Mouse (Mus musculus): Measurements from ENCODE around the gene Muc20.

Gene Muc20

DNA sequence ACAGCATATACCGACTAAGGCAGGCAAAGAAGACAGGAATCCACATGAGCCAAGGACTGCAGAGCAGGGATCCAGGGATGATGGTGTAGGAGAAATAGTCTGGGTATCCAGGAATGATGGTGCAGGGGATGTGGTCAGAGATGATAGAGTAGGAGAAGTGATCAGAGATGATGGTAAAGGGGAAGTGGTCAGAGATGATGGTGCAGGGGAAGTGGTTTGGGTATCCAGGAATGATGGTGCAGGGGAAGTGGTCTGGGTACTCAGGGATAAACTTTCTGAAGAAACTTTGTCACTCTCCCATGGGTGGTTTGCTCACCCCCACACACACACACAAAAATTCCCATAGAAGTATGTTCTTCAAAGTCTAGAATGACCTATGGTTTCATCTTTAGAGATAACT, 2.1 kb downstream of the Muc20 start:
- DNase-seq (ENCODE audit: low read depth), result no peak

DNA sequence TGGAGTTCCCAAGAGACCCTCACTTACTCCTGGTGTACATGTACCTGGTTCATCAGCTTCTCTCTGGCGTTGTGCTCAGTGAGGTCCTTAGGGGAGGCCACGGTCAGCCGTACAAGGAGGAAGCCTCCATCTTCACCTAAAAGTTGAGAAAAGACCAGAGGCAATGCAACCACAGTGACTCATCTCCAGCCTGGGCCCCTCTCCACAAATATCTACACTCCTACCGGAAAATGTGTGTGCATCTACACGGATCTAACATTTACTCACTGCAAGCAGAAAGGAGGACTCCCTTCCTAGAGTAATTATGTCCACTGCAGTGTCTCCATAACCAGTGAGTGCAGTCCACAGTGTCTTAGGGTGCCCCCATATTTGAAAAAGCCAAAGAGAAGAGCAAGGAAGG, 7.2 kb downstream of the Muc20 start:
- DNase-seq (ENCODE audit: low read depth), result no peak

DNA sequence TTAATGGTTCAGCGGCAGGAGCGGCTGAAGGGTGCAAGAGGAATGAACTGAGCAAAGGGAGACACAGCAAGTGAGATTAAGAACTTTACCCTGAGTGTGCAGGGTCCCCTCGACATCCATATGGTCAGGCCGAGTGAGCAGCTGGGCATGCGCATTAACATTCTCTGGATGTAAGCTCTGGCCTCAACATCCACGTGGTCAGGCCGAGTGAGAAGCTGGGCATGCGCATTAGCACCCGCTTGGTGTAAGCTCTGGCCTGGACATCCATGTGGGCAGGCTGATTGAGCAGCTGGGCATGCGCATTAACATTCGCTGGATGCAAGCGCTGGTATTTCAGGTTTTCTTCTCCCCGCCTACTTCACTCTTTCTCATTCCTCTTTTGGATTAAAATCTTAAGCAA, 12.4 kb downstream of the Muc20 start:
- DNase-seq (ENCODE audit: low read depth), result no peak

GRCm38 (mm10) chr16:32783324-32784062, 13.7 kb downstream of the Muc20 start:
- no peak for DNase-seq (ENCODE audit: low read depth)

DNA sequence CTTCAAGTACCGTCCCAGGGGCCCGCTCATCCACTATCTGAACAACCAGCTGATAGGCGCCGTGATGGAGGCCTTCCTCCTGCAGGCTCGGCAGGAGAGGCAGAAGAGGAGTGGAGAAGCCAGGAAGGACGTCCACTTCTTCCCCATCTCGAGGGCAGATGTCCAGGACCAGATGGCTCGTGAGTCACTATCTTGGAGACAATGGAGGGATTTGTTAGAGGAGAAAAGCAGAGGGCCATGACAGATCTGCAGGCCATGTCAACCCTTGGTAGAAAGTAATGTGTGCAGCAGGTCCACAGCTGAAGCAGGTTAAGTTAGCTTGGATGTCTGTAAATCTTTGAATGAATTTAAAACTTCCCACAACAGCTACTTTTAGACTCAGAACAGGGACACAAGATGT, 18.3 kb downstream of the Muc20 start:
- no peak for DNase-seq (ENCODE audit: low read depth)

DNA sequence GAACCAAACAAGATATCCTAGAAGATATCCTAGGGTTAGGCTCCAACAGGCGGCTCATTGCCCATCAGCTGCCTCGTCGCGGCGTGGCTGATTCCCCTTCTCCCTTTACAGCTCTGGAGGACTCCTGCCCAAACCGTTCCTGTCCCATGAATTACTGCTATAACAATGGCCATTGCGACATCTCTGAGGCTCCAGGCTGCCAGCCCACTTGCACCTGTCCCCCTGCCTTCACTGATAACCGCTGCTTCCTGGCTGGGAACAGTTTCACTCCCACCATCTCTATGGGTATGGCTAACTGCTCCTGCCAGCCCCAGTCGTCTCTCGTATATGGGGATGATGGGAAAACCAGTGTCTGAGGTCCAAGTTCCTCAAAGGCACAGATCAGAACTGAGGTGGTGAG, 20.6 kb downstream of the Muc20 start:
- no peak for DNase-seq (ENCODE audit: low read depth)

DNA sequence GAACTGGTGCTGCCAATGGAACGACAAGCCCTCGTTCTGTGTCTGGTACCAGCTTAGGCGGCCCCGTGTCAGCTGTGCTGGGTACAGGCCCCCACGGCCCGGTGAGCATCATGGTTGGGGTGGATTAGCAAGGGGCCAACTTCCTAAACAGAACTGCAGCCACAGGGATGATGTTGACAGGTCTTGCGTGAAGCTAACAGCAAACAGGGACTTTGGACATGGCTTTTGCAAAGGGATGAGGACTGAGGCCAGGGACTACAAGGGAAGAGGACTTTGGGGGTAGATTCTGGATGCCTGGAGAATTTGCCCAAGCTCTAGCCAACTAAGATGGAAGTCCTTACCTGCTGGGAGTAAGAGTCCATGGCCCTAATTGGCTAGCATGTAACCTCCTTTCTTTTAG, 30.3 kb downstream of the Muc20 start:
- DNase-seq (ENCODE audit: low read depth), result no peak

GRCm38 (mm10) chr16:32764961-32765360, 32.3 kb downstream of the Muc20 start:
- no peak for DNase-seq (ENCODE audit: low read depth)

GRCm38 (mm10) chr16:32764550-32764949, 32.7 kb downstream of the Muc20 start:
- no peak for DNase-seq (ENCODE audit: low read depth)

DNA sequence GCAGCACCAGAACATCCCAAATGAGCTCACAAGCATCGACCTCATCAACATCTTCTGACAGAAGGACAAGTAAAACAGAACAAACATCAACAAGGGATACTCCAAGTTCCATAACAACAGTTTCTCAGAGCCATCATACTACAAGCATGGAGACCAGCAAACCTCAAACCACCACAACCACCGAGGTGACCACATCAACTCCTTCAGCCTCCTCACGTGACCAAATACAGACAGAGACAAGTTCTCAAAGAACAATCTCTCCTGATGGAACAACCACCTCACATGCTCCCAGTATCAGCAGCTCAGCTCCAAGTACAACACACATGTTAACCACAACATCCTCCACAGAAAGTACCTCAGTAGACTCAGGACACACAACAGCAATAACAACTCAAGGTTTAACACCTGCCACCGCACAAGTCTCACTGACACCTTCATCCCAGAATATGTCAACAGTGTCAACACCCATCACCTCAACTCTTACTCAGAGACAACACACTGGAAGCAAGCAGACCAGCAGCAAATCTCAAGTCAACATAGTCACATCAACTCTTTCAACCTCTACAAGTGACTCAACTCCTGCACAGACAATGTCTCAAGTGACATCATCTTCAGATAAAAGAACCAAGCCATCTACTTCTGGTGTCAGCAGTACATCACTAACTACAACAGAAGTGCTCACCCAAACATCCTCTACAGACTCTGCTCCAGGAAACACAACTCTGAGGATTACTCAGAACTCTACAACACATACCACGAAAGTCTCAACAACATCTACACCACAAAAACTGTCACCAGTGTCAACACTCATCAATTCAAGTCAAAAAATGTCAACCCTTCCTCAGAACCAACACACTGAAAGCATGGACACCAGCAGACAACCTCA, 46.8 kb downstream of the Muc20 start:
- no peak for DNase-seq (ENCODE audit: low read depth)

DNA sequence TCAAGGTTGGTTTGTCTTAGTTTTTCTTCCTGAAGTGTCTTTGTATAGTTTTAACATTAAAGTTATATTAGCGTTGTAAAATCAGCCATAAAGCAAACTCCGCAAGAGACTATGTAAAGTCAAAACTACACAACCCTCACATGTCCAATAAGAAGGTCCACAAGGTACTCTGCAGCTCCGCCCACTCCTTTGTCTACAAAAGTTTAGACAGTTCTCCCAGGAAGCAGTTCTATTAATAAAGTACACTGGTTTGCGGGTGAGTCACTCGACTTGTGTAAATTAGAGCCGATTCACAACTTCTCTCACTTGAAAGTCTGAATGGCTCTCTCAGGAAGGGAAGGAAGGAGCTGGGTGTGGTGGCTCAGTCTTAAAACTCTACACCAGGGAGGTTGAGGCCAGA, 51.4 kb downstream of the Muc20 start:
- no peak for DNase-seq (ENCODE audit: low read depth)

DNA sequence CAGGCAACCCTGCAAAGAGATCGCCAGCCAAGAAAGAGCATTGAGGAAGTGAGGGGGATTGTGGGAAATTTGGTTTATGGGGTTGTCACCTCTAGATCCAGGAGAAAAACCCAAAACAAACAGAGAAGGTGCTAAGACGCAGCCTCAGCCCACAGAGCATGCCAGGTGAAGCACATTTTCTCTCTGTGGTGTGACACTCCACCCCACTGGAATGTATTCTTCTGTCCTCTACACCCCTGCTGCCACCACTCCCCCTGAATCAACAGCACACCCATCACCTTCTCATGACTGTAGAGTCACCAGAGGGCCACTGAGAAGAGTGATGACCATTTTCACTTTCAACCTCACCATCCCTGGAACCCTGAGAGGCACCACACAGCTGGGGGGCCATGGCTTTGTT, 54.5 kb downstream of the Muc20 start:
- DNase-seq (ENCODE audit: low read depth), result no peak

DNA sequence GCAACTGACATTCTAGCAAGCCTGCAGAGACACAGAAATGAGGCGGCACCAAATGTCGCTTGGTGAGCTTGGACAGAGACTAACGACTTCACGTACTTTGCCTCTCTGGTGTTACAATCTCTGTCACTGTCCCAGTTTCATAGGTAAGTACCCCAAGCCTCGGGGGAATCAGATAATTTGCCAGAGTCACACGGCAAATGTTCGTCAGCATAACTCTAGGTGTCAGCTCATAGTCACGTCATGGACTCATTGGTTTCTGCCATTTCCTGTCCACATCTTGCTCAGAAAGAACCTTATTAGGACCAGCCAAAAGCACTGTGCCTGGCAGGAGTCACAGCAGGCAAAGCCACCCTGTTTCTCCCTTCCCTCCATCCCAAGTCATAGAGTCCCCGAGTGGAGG, 55.9 kb downstream of the Muc20 start:
- no peak for DNase-seq (ENCODE audit: low read depth)

DNA sequence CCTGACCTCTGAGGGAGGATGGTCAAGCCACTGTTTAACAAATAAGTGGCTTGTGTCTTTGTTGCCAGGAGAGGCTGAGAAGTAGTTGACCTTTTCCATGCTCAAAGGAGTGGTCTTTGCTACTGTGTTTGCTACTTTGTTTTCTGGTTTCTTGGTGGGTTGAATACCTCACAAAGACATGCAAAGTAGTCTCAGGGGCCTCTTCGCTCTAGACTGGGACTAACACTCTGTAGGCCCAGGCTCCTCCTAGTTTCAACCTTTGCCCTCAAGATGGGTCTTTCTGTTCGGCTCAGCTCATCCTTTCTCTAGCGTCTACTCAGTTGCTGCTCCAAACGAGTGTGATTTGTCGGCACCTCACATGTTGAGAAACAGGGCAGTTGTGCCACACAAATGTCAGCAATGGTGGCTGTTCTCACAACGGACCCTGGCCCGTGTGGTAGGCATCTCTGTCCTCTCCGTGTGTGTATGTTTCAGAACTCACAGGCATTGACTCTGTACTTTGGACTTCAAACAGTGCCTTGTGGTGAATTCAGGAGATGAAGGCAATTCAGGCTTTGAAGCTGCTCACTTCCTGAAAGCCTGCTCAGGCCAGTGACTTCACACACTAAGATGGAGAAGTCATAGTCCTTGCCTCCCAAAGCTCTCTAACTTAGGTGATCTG, 57.1 kb downstream of the Muc20 start:
- DNase-seq (ENCODE audit: low read depth), result no peak

DNA sequence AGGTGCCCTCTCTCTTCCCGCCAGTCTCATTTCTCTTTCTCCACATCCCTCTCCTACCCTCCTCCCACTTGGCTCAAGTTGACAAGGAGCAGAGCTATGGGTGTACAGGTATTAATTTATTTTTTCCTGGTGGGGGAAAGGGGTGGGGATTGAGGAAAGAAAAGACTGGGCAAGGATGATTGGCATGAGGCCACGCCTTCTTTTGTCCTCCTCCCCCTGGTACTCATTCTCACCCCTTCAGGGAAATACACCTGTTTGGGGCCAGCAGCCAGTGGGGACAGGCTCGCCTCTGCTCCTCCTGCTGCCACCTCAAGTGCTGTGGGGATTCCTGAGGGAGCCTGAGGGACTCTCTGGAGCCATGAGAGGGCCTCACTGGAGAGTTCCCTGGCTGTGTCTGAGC, 61.2 kb downstream of the Muc20 start:
- DNase-seq (ENCODE audit: low read depth), result no peak

DNA sequence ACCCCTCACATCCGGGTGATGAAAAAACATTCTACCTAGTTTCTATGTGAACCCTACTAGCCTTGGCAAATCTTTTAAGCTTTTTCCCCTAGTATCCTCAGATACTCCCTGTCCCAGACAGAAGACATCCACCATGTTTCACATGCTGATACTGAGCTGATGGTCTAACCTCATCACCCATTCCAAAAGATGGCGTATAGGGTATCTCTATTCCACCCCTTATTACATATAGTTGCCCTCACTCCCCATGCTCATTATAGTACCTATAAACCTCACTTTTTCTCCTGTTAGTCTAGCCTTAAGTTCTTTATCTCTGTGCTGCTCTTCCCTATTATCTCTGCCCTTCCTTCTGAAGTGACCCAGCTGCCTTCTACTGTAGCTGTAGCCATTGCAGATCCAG, 61.6 kb downstream of the Muc20 start, which contains the start of gene Muc4:
TSS of gene Muc4 (plus strand) at position 301 of the 400 bp plus-strand sequence.
- no peak for DNase-seq (ENCODE audit: low read depth)

DNA sequence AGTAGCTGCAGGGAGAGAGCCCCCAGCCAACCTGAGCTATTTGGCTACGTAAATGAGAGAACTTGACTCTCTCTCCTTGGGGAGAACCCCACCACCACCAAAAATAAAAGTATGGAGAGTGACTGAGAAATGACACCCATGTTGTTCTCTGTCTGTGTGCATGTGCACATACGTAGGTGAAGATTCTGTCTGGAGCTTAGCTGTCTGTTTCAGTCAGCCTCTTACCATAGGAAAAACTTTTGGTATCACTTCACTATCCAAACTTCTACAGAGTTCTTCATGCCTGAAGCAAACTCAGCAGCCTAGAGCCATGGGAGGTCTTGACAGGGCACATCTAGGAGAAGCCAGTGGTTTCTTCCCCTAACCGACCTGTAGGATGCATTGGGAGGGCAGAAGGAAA, 64.0 kb downstream of the Muc20 start:
- DNase-seq (ENCODE audit: low read depth), result no peak

DNA sequence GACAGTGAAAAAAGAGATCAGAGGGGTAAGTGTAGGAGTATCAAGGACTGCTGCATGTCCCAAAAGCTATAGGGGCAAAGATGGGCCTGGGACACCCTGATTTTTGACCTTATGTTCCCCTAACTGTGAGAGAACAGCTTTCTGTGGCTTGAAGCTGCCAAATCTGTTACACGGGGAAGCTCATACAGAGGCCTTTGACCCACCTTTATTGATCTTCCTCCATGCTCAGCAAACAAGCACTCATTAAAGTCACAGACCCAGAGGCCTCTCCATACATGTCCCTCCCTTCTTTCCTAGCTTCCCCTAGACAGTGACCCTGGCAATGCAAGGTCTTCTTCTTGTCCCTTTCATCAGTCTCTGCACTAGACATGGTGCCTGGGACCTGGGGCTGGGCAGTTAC, 68.5 kb downstream of the Muc20 start:
- DNase-seq (ENCODE audit: low read depth), result no peak

DNA sequence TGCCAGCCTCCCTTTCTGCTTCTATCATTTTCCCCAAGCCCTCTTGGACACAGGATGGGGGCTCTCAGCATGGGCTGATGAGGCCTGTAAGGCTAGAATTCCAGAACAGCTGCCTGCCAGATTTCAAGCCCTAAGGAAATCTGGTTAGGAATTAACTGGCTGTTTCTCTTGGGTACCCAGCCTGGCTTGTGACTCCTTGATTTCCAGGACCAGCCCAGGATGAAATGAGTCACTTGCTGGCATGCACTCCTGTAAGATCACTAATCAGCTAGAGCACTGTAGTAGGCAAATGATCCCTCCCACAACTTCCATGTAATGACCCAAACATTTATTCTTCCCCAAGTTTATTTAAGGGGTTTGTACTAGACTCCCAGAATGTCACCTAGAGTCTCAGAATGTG, 69.0 kb downstream of the Muc20 start:
- DNase-seq (ENCODE audit: low read depth), result peak; percentile 49

All from fibroblast of lung, adult 2 months (primary cell).